Mouse (Mus musculus) cortical plate, adult 2 months (tissue): Measurements from ENCODE around the gene Nphs1. TPM values are rescaled to one million over a fixed set of nuclear protein-coding genes. Genes with fewer than 3 reads are reported as not detected.
"Not testable (repeated sequence)": the region's sequence is repeated elsewhere in the genome, so short reads cannot be mapped to it uniquely, and the experiment has no call there.

Experiments used
- H3K27ac ChIP-seq: fragments of 200-500 bp; 2 replicates; pipeline ENCODE4 v1.5.1; 2012; ENCODE audit warnings: low read length, control low read depth, inconsistent platforms; ENCODE audit not compliant: insufficient read depth
- H3K4me1 ChIP-seq: fragments of 200-500 bp; 2 replicates; pipeline ENCODE4 v1.6.1; 2011; ENCODE audit warnings: low read length; ENCODE audit not compliant: control insufficient read depth, insufficient read depth
- H3K4me3 ChIP-seq: fragments of 200-500 bp; 2 replicates; pipeline ENCODE4 v1.5.1; 2011; ENCODE audit warnings: mild to moderate bottlenecking, low read length, control low read depth; ENCODE audit not compliant: insufficient read depth
- CTCF ChIP-seq: fragments of 200-500 bp; IDR thresholded peaks from 2 replicates; pipeline ENCODE4 v1.5.1; 2011; ENCODE audit warnings: mild to moderate bottlenecking, control low read depth, low read length; ENCODE audit not compliant: insufficient read depth; ENCODE audit errors: extremely low read depth
- POLR2A ChIP-seq: fragments of 200-500 bp; IDR thresholded peaks from 2 replicates; pipeline ENCODE4 v1.6.1; 2011; ENCODE audit warnings: mild to moderate bottlenecking, low read length, control low read depth; ENCODE audit not compliant: insufficient read depth; ENCODE audit errors: extremely low read depth
- polyA plus RNA-seq: library from polyadenylated mRNA; depleted of rRNA; stranded (reverse); fragments of >200 nt; gene quantifications from 2 replicates; pipeline ENCODE4 v1.2.3, GENCODE M21; 2012

Nphs1 gene
- polyA plus RNA-seq, 1 experiment: 1.4 TPM

GRCm38 (mm10) chr7:30484250-30484649, 26.1 kb downstream of the Nphs1 start:
- TF ChIP-seq POLR2A (no peak), CTCF (no peak)
- H3K4me1 ChIP-seq: no peaks in the 10 kb centered on the region
- no peak overlapping the region for H3K4me3 ChIP-seq
- H3K27ac ChIP-seq: no peak overlapping the region

GRCm38 (mm10) chr7:30490251-30490956, 32.3 kb downstream of the Nphs1 start:
- Histone ChIP-seq H3K4me3 (no peak overlapping the region), H3K4me1 (no peaks in the 10 kb centered on the region), H3K27ac (no peak overlapping the region)
- peak; percentile 69 for TF ChIP-seq CTCF
- TF ChIP-seq POLR2A: no peak

GRCm38 (mm10) chr7:30490957-30491307, 32.8 kb downstream of the Nphs1 start:
- peak; percentile 8; the same call in 1 of the 2 replicates for TF ChIP-seq CTCF
- no peak for TF ChIP-seq POLR2A
- no peak overlapping the region for H3K4me3 ChIP-seq
- H3K4me1 ChIP-seq: no peaks in the 10 kb centered on the region
- H3K27ac ChIP-seq: no peak overlapping the region

- TF ChIP-seq POLR2A (no peak), CTCF (peak; percentile 79)
Measured at GRCm38 (mm10) chr7:30492765-30493164, 34.6 kb downstream of the Nphs1 start.

GRCm38 (mm10) chr7:30493401-30493931, 35.4 kb downstream of the Nphs1 start, which contains the start of gene Prodh2:
Prodh2 (plus strand) TSS chr7:30493622.
- TF ChIP-seq POLR2A: no peak
- no peak for TF ChIP-seq CTCF
- H3K4me3 ChIP-seq: no peak within 1 kb of the TSS
- H3K27ac ChIP-seq: no peak within 1 kb of the TSS
- H3K4me1 ChIP-seq: no peaks in the 10 kb centered on the region

More at GRCm38 (mm10) chr7:30492765-30493164, 34.6 kb downstream of the Nphs1 start:
- no peaks in the 10 kb centered on the region for H3K4me1 ChIP-seq
- H3K27ac ChIP-seq: no peak overlapping the region
- no peak overlapping the region for H3K4me3 ChIP-seq

- not testable (repeated sequence) for H3K4me1 ChIP-seq, H3K4me3 ChIP-seq, H3K27ac ChIP-seq
Measured at GRCm38 (mm10) chr7:30495506-30496042, 37.5 kb downstream of the Nphs1 start.

GRCm38 (mm10) chr7:30501159-30501558, 43.0 kb downstream of the Nphs1 start:
- H3K4me1 ChIP-seq, H3K27ac ChIP-seq, H3K4me3 ChIP-seq: not testable (repeated sequence)

GRCm38 (mm10) chr7:30508061-30508460, 49.9 kb downstream of the Nphs1 start:
- TF ChIP-seq CTCF: no peak
- TF ChIP-seq POLR2A: no peak
- Histone ChIP-seq H3K4me3 (no peak overlapping the region), H3K27ac (no peak overlapping the region), H3K4me1 (no peaks in the 10 kb centered on the region)

- no peak for TF ChIP-seq POLR2A
- no peak for TF ChIP-seq CTCF
- H3K27ac ChIP-seq: no peak overlapping the region
Measured at GRCm38 (mm10) chr7:30515003-30515760, 57.1 kb downstream of the Nphs1 start.

DNA sequence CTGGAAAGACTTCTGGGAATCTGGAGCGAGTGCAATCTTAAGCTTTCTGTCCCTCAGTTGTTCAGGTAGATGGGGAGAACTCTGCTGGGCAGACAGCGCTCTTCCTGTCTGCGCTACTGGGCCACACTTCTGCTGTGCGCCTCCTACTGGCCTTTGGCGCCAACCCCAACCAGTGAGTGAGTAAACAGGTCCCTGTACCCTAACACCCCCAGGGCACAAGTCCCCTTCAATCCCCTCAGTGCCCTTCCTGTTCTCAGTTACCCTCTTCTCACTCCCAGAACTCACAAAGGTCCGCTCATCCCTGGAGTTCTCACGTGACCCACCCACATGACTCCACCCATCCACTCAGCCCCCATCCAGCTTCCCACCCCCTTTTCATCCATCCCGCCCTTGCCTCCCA, 60.2 kb downstream of the Nphs1 start:
- TF ChIP-seq POLR2A (no peak), CTCF (no peak)
- H3K4me3 ChIP-seq: no peak overlapping the region
- H3K4me1 ChIP-seq: no peaks in the 10 kb centered on the region
- no peak overlapping the region for H3K27ac ChIP-seq

More at GRCm38 (mm10) chr7:30515003-30515760, 57.1 kb downstream of the Nphs1 start:
- no peaks in the 10 kb centered on the region for H3K4me1 ChIP-seq
- no peak overlapping the region for H3K4me3 ChIP-seq
